Mouse (Mus musculus) layer of hippocampus, adult 9-11 months (tissue): ENCODE data around the gene Stx7.
"Not testable (repeated sequence)": the region's sequence is repeated elsewhere in the genome, so short reads cannot be mapped to it uniquely, and the experiment has no call there.

Source experiments
- DNase-seq: peaks from one replicate; pipeline ENCODE4 v3.0.0; 2022

Gene Stx7

GRCm38 (mm10) chr10:24149135-24149781 lies at the start of gene Stx7:
Gene Stx7, plus strand, starts transcription at chr10:24149302.
- peak; percentile 96 for DNase-seq

- DNase-seq = not testable (repeated sequence)
These were observed 47.3 kb upstream of the Stx7 start, which contains the start of gene Taar8c for GRCm38 (mm10) chr10:24101812-24102211. Gene Taar8c, minus strand, starts transcription at chr10:24101912.

- not testable (repeated sequence) for DNase-seq
These were observed 45.8 kb upstream of the Stx7 start for GRCm38 (mm10) chr10:24103299-24103698.

GRCm38 (mm10) chr10:24107747-24108146 lies 41.4 kb upstream of the Stx7 start:
- DNase-seq = no peak

- no peak for DNase-seq
These were observed 40.9 kb upstream of the Stx7 start for GRCm38 (mm10) chr10:24108236-24108635.

GRCm38 (mm10) chr10:24109434-24109833 lies 39.7 kb upstream of the Stx7 start, which contains the start of gene Taar9:
Gene Taar9, minus strand, starts transcription at chr10:24109534.
- not testable (repeated sequence) for DNase-seq

- peak; percentile 12 for DNase-seq
These were observed 37.9 kb upstream of the Stx7 start for GRCm38 (mm10) chr10:24111116-24111778.

- DNase-seq = peak; percentile 47
These were observed 17.4 kb upstream of the Stx7 start for GRCm38 (mm10) chr10:24131451-24132262.

- DNase-seq = no peak
These were observed 16.8 kb upstream of the Stx7 start for GRCm38 (mm10) chr10:24132273-24132672.

- peak; percentile 34 for DNase-seq
These were observed 16.0 kb upstream of the Stx7 start for GRCm38 (mm10) chr10:24133132-24133531.

GRCm38 (mm10) chr10:24134071-24134645 lies 14.9 kb upstream of the Stx7 start:
- no peak for DNase-seq

GRCm38 (mm10) chr10:24138623-24139261 lies 10.4 kb upstream of the Stx7 start:
- no peak for DNase-seq

- no peak for DNase-seq
These were observed 6.4 kb upstream of the Stx7 start for GRCm38 (mm10) chr10:24142735-24143134.

- DNase-seq = no peak
These were observed 984 bp downstream of the Stx7 start for GRCm38 (mm10) chr10:24150086-24150485.

- DNase-seq = peak; percentile 51
These were observed 9.6 kb downstream of the Stx7 start for GRCm38 (mm10) chr10:24158470-24159254.

GRCm38 (mm10) chr10:24159575-24159974 lies 10.5 kb downstream of the Stx7 start:
- DNase-seq = no peak

GRCm38 (mm10) chr10:24160349-24160748 lies 11.2 kb downstream of the Stx7 start:
- DNase-seq = peak; percentile 36

GRCm38 (mm10) chr10:24164137-24164908 lies 15.2 kb downstream of the Stx7 start:
- DNase-seq = peak; percentile 36

- no peak for DNase-seq
These were observed 15.8 kb downstream of the Stx7 start for GRCm38 (mm10) chr10:24164909-24165304.

GRCm38 (mm10) chr10:24165526-24166055 lies 16.5 kb downstream of the Stx7 start:
- no peak for DNase-seq
